Mouse (Mus musculus) hindbrain, postnatal 0 days (tissue): ENCODE measurements around the gene Ifna11. TPM values are rescaled to one million over a fixed set of nuclear protein-coding genes. Genes with fewer than 3 reads are reported as not detected.

Experiments used
- ATAC-seq: fragments of 200-750 bp; cut with Nextera tagmentation; 2 replicates; pipeline ENCODE4 v1.8.0; 2017; ENCODE audit warnings: mild to moderate bottlenecking, moderate TSS enrichment, moderate library complexity
- DNase-seq: peaks from one replicate; pipeline ENCODE4 v3.0.0-alpha.2; 2015; ENCODE audit warnings: low spot score
- H3K27ac ChIP-seq: fragments of 300-500 bp; sonication (generic); 2 replicates; pipeline ENCODE4 v1.5.1; 2014; ENCODE audit warnings: mild to moderate bottlenecking
- H3K27me3 ChIP-seq: fragments of 300-500 bp; sonication (generic); 2 replicates; pipeline ENCODE4 v1.6.1; 2014; ENCODE audit warnings: low read length, mixed read lengths; ENCODE audit not compliant: insufficient read depth
- H3K36me3 ChIP-seq: fragments of 300-500 bp; sonication (generic); 2 replicates; pipeline ENCODE4 v1.6.1; 2014; ENCODE audit warnings: low read length, mixed read lengths; ENCODE audit not compliant: insufficient read depth
- H3K4me1 ChIP-seq: fragments of 300-500 bp; sonication (generic); 2 replicates; pipeline ENCODE4 v1.6.1; 2014; ENCODE audit warnings: antibody characterized with exemption, low read length, mixed read lengths; ENCODE audit not compliant: insufficient read depth
- H3K4me2 ChIP-seq: fragments of 300-500 bp; sonication (generic); 2 replicates; pipeline ENCODE4 v1.6.1; 2014; ENCODE audit warnings: low read depth, mild to moderate bottlenecking, low read length, moderate library complexity, mixed read lengths
- H3K4me3 ChIP-seq: fragments of 300-500 bp; sonication (generic); 2 replicates; pipeline ENCODE4 v1.5.1; 2014; ENCODE audit warnings: low read length
- H3K9ac ChIP-seq: fragments of 300-500 bp; sonication (generic); replicated peaks from 2 replicates; pipeline ENCODE4 v1.6.1; 2014; ENCODE audit warnings: mild to moderate bottlenecking, low read length, moderate library complexity, mixed read lengths
- H3K9me3 ChIP-seq: fragments of 300-500 bp; sonication (generic); 2 replicates; pipeline ENCODE4 v1.6.1; 2016; ENCODE audit warnings: low read length, mixed read lengths
- CTCF ChIP-seq: IDR thresholded peaks from 2 replicates; pipeline ENCODE4 v1.5.1; 2016; ENCODE audit warnings: antibody characterized with exemption, control low read depth, low read depth
- WGBS: fragments of 180-500 bp; shearing (Covaris S2); extraction: QIAGEN DNeasy Blood & Tissue Kit; methylation state at CpG from one replicate; pipeline ENCODE4 v1.1.7; 2014; 5-methylcytosine and 5-hydroxymethylcytosine counted together
- polyA plus RNA-seq: library from polyadenylated mRNA; unstranded; fragments of >200 nt; fragmentation: Nextera tagmentation; extraction: Ambion mirVana; gene quantifications from 2 replicates; pipeline ENCODE4 v1.2.1, GENCODE M21; 2015
- total RNA-seq: library from RNA; depleted of rRNA; stranded (reverse); fragments of >200 nt; gene quantifications from 2 replicates; pipeline ENCODE4 v1.2.3, GENCODE M21; 2014; rRNA removed

Gene Ifna11
- total and polyA plus RNA-seq, 2 experiments from 2014 or later, result not detected

DNA sequence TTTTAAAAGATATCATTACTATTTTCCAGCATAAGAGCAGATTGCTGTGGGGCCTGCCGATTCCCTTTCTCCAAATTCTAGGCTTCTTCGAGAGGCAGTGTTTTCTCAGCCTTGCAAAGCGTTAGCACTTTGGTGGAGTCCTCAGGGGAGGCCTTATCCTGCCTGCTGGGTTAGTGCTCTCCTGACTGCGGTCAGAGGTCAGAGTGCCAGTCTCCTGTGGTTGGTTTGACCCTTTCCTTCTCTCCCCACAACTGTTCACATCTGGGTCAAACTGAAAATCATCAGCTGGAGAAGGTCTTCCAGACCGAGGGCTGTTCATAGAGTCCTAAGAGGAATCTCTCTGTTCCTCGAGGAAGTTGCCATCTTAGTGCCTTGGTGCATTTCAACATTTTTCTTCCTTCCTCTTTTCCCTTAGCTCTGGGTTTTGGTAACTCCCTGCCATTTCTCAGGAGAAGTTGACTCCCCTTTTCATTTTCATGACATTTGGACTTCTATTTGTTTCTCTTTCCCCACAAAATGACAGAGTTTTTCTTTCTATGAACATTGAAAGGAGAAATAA is 45.3 kb downstream of the Ifna11 start:
- no peak for ATAC-seq

GRCm38 (mm10) chr4:88867366-88867925 is 47.7 kb downstream of the Ifna11 start:
- peak overlapping the region; percentile 51 for H3K4me3 ChIP-seq
- ATAC-seq (peak; percentile 75), DNase-seq (peak; percentile 75)
- TF ChIP-seq CTCF, result peak; percentile 93
- 0% methylated on average over 8 of the region's 8 CpGs for WGBS
- peak overlapping the region; percentile 53; the same call in 1 of the 2 replicates for H3K9ac ChIP-seq
- no peaks in the 10 kb centered on the region for H3K9me3 ChIP-seq
- no peak overlapping the region for H3K27ac ChIP-seq
- no peaks in the 10 kb centered on the region for H3K27me3 ChIP-seq
- H3K36me3 ChIP-seq, result no peaks in the 10 kb centered on the region
- H3K4me1 ChIP-seq, result no peaks in the 10 kb centered on the region
- peak overlapping the region; percentile 97 for H3K4me2 ChIP-seq

More for the DNA sequence above, 45.3 kb downstream of the Ifna11 start:
- Histone ChIP-seq H3K27ac (no peak overlapping the region), H3K9ac (no peak overlapping the region), H3K4me1 (no peaks in the 10 kb centered on the region), H3K9me3 (no peaks in the 10 kb centered on the region), H3K4me3 (no peak overlapping the region), H3K27me3 (no peaks in the 10 kb centered on the region), H3K36me3 (no peaks in the 10 kb centered on the region), H3K4me2 (no peak overlapping the region)
- TF ChIP-seq CTCF, result no peak
- 52% methylated on average over 6 of the region's 6 CpGs for WGBS
- DNase-seq, result no peak

- Histone ChIP-seq H3K9me3 (no peaks in the 10 kb centered on the region), H3K4me1 (no peaks in the 10 kb centered on the region), H3K9ac (peak overlapping the region; percentile 53), H3K36me3 (no peaks in the 10 kb centered on the region), H3K4me3 (peak overlapping the region; percentile 51), H3K27ac (no peak overlapping the region), H3K4me2 (peak overlapping the region; percentile 97), H3K27me3 (no peaks in the 10 kb centered on the region)
- WGBS, result 7% methylated on average over 31 of the region's 31 CpGs
- peak; percentile 85 for ATAC-seq
- DNase-seq, result peak; percentile 66
- no peak for TF ChIP-seq CTCF
These were observed 48.5 kb downstream of the Ifna11 start for GRCm38 (mm10) chr4:88867926-88868911.

Other genes with a start within 250 kb of the Ifna11 start
- gene Ifna14, start 248.2 kb upstream of the Ifna11 start, total RNA-seq, result not detected in 2 replicates
- not detected in 2 replicates for gene Ifna14, start 248.2 kb upstream of the Ifna11 start, polyA plus RNA-seq
- gene Ifna9, start 227.6 kb upstream of the Ifna11 start, total RNA-seq, result not detected in 2 replicates
- gene Ifna9, start 227.6 kb upstream of the Ifna11 start, polyA plus RNA-seq, result not detected in 2 replicates
- gene Ifna12, start 216.6 kb upstream of the Ifna11 start, total RNA-seq, result not detected in 2 replicates
- not detected in 2 replicates for gene Ifna12, start 216.6 kb upstream of the Ifna11 start, polyA plus RNA-seq
- gene C87499, start 185.5 kb upstream of the Ifna11 start, total RNA-seq, result not detected in 2 replicates
- not detected in 2 replicates for gene C87499, start 185.5 kb upstream of the Ifna11 start, polyA plus RNA-seq
- gene Ifna13, start 175.5 kb upstream of the Ifna11 start, total RNA-seq, result not detected in 2 replicates
- not detected in 2 replicates for gene Ifna13, start 175.5 kb upstream of the Ifna11 start, polyA plus RNA-seq
- not detected in 2 replicates for gene Ifna16, start 143.0 kb upstream of the Ifna11 start, total RNA-seq
- gene Ifna16, start 143.0 kb upstream of the Ifna11 start, polyA plus RNA-seq, result not detected in 2 replicates
- gene Ifna2, start 136.0 kb upstream of the Ifna11 start, total RNA-seq, result not detected in 2 replicates
- gene Ifna2, start 136.0 kb upstream of the Ifna11 start, polyA plus RNA-seq, result not detected in 2 replicates
- not detected in 2 replicates for gene Ifnab, start 128.6 kb upstream of the Ifna11 start, total RNA-seq
- not detected in 2 replicates for gene Ifnab, start 128.6 kb upstream of the Ifna11 start, polyA plus RNA-seq
- 0.18 and 2.2 TPM in 2 replicates for gene Gm26566, start 98.2 kb upstream of the Ifna11 start, total RNA-seq
- 1.4 and 1.5 TPM in 2 replicates for gene Gm26566, start 98.2 kb upstream of the Ifna11 start, polyA plus RNA-seq
- gene Klhl9, start 97.5 kb upstream of the Ifna11 start, total RNA-seq, result 140 TPM in 2 replicates
- 73.1 and 78.8 TPM in 2 replicates for gene Klhl9, start 97.5 kb upstream of the Ifna11 start, polyA plus RNA-seq
- not detected in 2 replicates for gene Gm13271, start 65.1 kb upstream of the Ifna11 start, total RNA-seq
- not detected in 2 replicates for gene Gm13271, start 65.1 kb upstream of the Ifna11 start, polyA plus RNA-seq
- not detected in 2 replicates for gene Gm13283, start 59.8 kb upstream of the Ifna11 start, total RNA-seq
- gene Gm13283, start 59.8 kb upstream of the Ifna11 start, polyA plus RNA-seq, result not detected in 2 replicates
- not detected in 2 replicates for gene Gm13290, start 46.1 kb upstream of the Ifna11 start, total RNA-seq
- not detected in 2 replicates for gene Gm13290, start 46.1 kb upstream of the Ifna11 start, polyA plus RNA-seq
- gene Gm13289, start 43.0 kb upstream of the Ifna11 start, total RNA-seq, result not detected in 2 replicates
- gene Gm13289, start 43.0 kb upstream of the Ifna11 start, polyA plus RNA-seq, result not detected in 2 replicates
- not detected in 2 replicates for gene Gm13272, start 40.1 kb upstream of the Ifna11 start, total RNA-seq
- gene Gm13272, start 40.1 kb upstream of the Ifna11 start, polyA plus RNA-seq, result not detected in 2 replicates
- not detected in 2 replicates for gene Ifnz, start 37.8 kb upstream of the Ifna11 start, total RNA-seq
- not detected in 2 replicates for gene Ifnz, start 37.8 kb upstream of the Ifna11 start, polyA plus RNA-seq
- not detected in 2 replicates for gene Gm13276, start 34.2 kb upstream of the Ifna11 start, total RNA-seq
- not detected in 2 replicates for gene Gm13276, start 34.2 kb upstream of the Ifna11 start, polyA plus RNA-seq
- gene Gm13277, start 31.3 kb upstream of the Ifna11 start, total RNA-seq, result not detected in 2 replicates
- not detected in 2 replicates for gene Gm13277, start 31.3 kb upstream of the Ifna11 start, polyA plus RNA-seq
- gene Gm13278, start 28.4 kb upstream of the Ifna11 start, total RNA-seq, result not detected in 2 replicates
- not detected in 2 replicates for gene Gm13278, start 28.4 kb upstream of the Ifna11 start, polyA plus RNA-seq
- not detected in 2 replicates for gene Gm13275, start 25.5 kb upstream of the Ifna11 start, total RNA-seq
- gene Gm13275, start 25.5 kb upstream of the Ifna11 start, polyA plus RNA-seq, result not detected in 2 replicates
- gene Gm13279, start 22.6 kb upstream of the Ifna11 start, total RNA-seq, result not detected in 2 replicates
- not detected in 2 replicates for gene Gm13279, start 22.6 kb upstream of the Ifna11 start, polyA plus RNA-seq
- not detected in 2 replicates for gene Gm13285, start 20.3 kb upstream of the Ifna11 start, total RNA-seq
- 0.14 TPM in 1 of 2 replicates, not detected in the other for gene Gm13285, start 20.3 kb upstream of the Ifna11 start, polyA plus RNA-seq
- gene Gm13287, start 16.7 kb upstream of the Ifna11 start, total RNA-seq, result not detected in 2 replicates
- gene Gm13287, start 16.7 kb upstream of the Ifna11 start, polyA plus RNA-seq, result not detected in 2 replicates
- gene Gm13288, start 14.4 kb upstream of the Ifna11 start, total RNA-seq, result not detected in 2 replicates
- gene Gm13288, start 14.4 kb upstream of the Ifna11 start, polyA plus RNA-seq, result not detected in 2 replicates
- gene Ifna7, start 3.7 kb upstream of the Ifna11 start, total RNA-seq, result not detected in 2 replicates
- not detected in 2 replicates for gene Ifna7, start 3.7 kb upstream of the Ifna11 start, polyA plus RNA-seq
- not detected in 2 replicates for gene Ifna6, start 7.5 kb downstream of the Ifna11 start, total RNA-seq
- gene Ifna6, start 7.5 kb downstream of the Ifna11 start, polyA plus RNA-seq, result not detected in 2 replicates
- gene Ifna5, start 15.6 kb downstream of the Ifna11 start, total RNA-seq, result not detected in 2 replicates
- gene Ifna5, start 15.6 kb downstream of the Ifna11 start, polyA plus RNA-seq, result not detected in 2 replicates
- not detected in 2 replicates for gene Ifna4, start 21.9 kb downstream of the Ifna11 start, total RNA-seq
- not detected in 2 replicates for gene Ifna4, start 21.9 kb downstream of the Ifna11 start, polyA plus RNA-seq
- not detected in 2 replicates for gene Ifna1, start 30.1 kb downstream of the Ifna11 start, total RNA-seq
- not detected in 2 replicates for gene Ifna1, start 30.1 kb downstream of the Ifna11 start, polyA plus RNA-seq
- not detected in 2 replicates for gene Ifne, start 60.2 kb downstream of the Ifna11 start, total RNA-seq
- not detected in 2 replicates for gene Ifne, start 60.2 kb downstream of the Ifna11 start, polyA plus RNA-seq